Mouse (Mus musculus) heart, embryonic 16.5 days (tissue): Measurements from ENCODE around the gene Slc13a4. TPM values are rescaled to one million over a fixed set of nuclear protein-coding genes. Genes with fewer than 3 reads are reported as not detected.
A peak's percentile ranks its signal among the peaks of the same experiment; 100 is the strongest.

Experiments
- ATAC-seq: fragments of 200-750 bp; cut with Nextera tagmentation; replicated peaks from 2 replicates; pipeline ENCODE4 v1.8.0; 2017; ENCODE audit warnings: moderate number of reproducible peaks; ENCODE audit not compliant: insufficient read depth, low FRiP score; ENCODE audit errors: extremely low read depth
- H3K27ac ChIP-seq: fragments of 300-500 bp; sonication (generic); 2 replicates; pipeline ENCODE4 v1.5.1; 2014; ENCODE audit warnings: mild to moderate bottlenecking, low read length, control low read depth, moderate library complexity
- H3K27me3 ChIP-seq: fragments of 300-500 bp; sonication (generic); 2 replicates; pipeline ENCODE4 v1.6.1; 2014; ENCODE audit warnings: low read length, mixed read lengths; ENCODE audit not compliant: control insufficient read depth, insufficient read depth
- H3K36me3 ChIP-seq: fragments of 300-500 bp; sonication (generic); 2 replicates; pipeline ENCODE4 v1.6.1; 2014; ENCODE audit not compliant: control insufficient read depth, insufficient read depth
- H3K4me1 ChIP-seq: fragments of 300-500 bp; sonication (generic); 2 replicates; pipeline ENCODE4 v1.6.1; 2014; ENCODE audit warnings: low read length, mixed read lengths; ENCODE audit not compliant: control insufficient read depth, insufficient read depth
- H3K4me2 ChIP-seq: fragments of 300-500 bp; sonication (generic); 2 replicates; pipeline ENCODE4 v1.6.1; 2014; ENCODE audit warnings: low read depth, mild to moderate bottlenecking, control low read depth, low read length
- H3K4me3 ChIP-seq: fragments of 300-500 bp; sonication (generic); 2 replicates; pipeline ENCODE4 v1.5.1; 2014; ENCODE audit warnings: mild to moderate bottlenecking, control low read depth, low read length
- H3K9ac ChIP-seq: fragments of 300-500 bp; sonication (generic); 2 replicates; pipeline ENCODE4 v1.6.1; 2014; ENCODE audit warnings: low read length, control low read depth
- H3K9me3 ChIP-seq: fragments of 300-500 bp; sonication (generic); replicated peaks from 2 replicates; pipeline ENCODE4 v1.6.1; 2016; ENCODE audit warnings: low read length; ENCODE audit not compliant: control insufficient read depth
- WGBS: fragments of 180-500 bp; shearing (Covaris S2); extraction: QIAGEN DNeasy Blood & Tissue Kit; methylation state at CpG from one replicate; pipeline ENCODE4 v1.1.7; 2014; 5-methylcytosine and 5-hydroxymethylcytosine counted together
- polyA plus RNA-seq: library from polyadenylated mRNA; unstranded; fragments of >200 nt; fragmentation: Nextera tagmentation; extraction: Ambion mirVana; gene quantifications from 2 replicates; pipeline ENCODE4 v1.2.1, GENCODE M21; 2015

Gene Slc13a4
- polyA plus RNA-seq, 1 experiment from 2014 or later: 0.54 TPM

- Histone ChIP-seq H3K9ac (no peak overlapping the region), H3K27me3 (no peaks in the 10 kb centered on the region), H3K4me2 (no peak overlapping the region), H3K36me3 (no peaks in the 10 kb centered on the region), H3K4me3 (no peak overlapping the region), H3K27ac (peak overlapping the region; percentile 20; the same call in 1 of the 2 replicates), H3K4me1 (peaks cover 20% of the 10 kb centered on the region), H3K9me3 (no peaks in the 10 kb centered on the region)
- 52% methylated on average over 2 of the region's 2 CpGs for WGBS
- 0 out of 2 replicates have a peak, but pooled peaks have one; percentile 30 for ATAC-seq
Measured at GRCm38 (mm10) chr6:35297001-35297400, 10.9 kb downstream of the Slc13a4 start.

- no peak for ATAC-seq
- H3K9me3 ChIP-seq: no peaks in the 10 kb centered on the region
Measured at GRCm38 (mm10) chr6:35294964-35295363, 13.0 kb downstream of the Slc13a4 start.

GRCm38 (mm10) chr6:35289676-35290075, 18.3 kb downstream of the Slc13a4 start:
- Histone ChIP-seq H3K27me3 (no peaks in the 10 kb centered on the region), H3K4me3 (no peak overlapping the region), H3K4me2 (no peak overlapping the region), H3K4me1 (peaks cover 17% of the 10 kb centered on the region), H3K9ac (no peak overlapping the region), H3K36me3 (no peaks in the 10 kb centered on the region), H3K9me3 (no peaks in the 10 kb centered on the region), H3K27ac (no peak overlapping the region)
- 88% methylated on average over 8 of the region's 8 CpGs for WGBS
- no peak for ATAC-seq

More at GRCm38 (mm10) chr6:35294964-35295363, 13.0 kb downstream of the Slc13a4 start:
- H3K9ac ChIP-seq: no peak overlapping the region
- peaks cover 20% of the 10 kb centered on the region for H3K4me1 ChIP-seq
- no peak overlapping the region for H3K4me2 ChIP-seq
- H3K4me3 ChIP-seq: no peak overlapping the region
- no peak overlapping the region for H3K27ac ChIP-seq
- H3K27me3 ChIP-seq: no peaks in the 10 kb centered on the region
- 68% methylated on average over 2 of the region's 2 CpGs for WGBS
- no peaks in the 10 kb centered on the region for H3K36me3 ChIP-seq

- no peak for ATAC-seq
- no peak overlapping the region for H3K4me3 ChIP-seq
- no peaks in the 10 kb centered on the region for H3K36me3 ChIP-seq
- no peaks in the 10 kb centered on the region for H3K27me3 ChIP-seq
- WGBS: 69% methylated on average over 7 of the region's 7 CpGs
- H3K4me2 ChIP-seq: peak overlapping the region; percentile 46
- H3K27ac ChIP-seq: peak overlapping the region; percentile 83
- H3K4me1 ChIP-seq: peaks cover 17% of the 10 kb centered on the region
- no peak overlapping the region for H3K9ac ChIP-seq
- no peaks in the 10 kb centered on the region for H3K9me3 ChIP-seq
Measured at GRCm38 (mm10) chr6:35288920-35289319, 19.0 kb downstream of the Slc13a4 start.

GRCm38 (mm10) chr6:35288114-35288761, 19.7 kb downstream of the Slc13a4 start:
- Histone ChIP-seq H3K4me2 (peak overlapping the region; percentile 46), H3K27ac (peak overlapping the region; percentile 83)
- 29% methylated on average over 11 of the region's 11 CpGs for WGBS

GRCm38 (mm10) chr6:35279306-35279705, 28.6 kb downstream of the Slc13a4 start:
- no peak overlapping the region for H3K9ac ChIP-seq
- H3K36me3 ChIP-seq: no peaks in the 10 kb centered on the region
- no peak for ATAC-seq
- H3K27ac ChIP-seq: no peak overlapping the region
- H3K4me2 ChIP-seq: no peak overlapping the region
- H3K4me3 ChIP-seq: no peak overlapping the region
- H3K4me1 ChIP-seq: peaks cover 5% of the 10 kb centered on the region
- H3K27me3 ChIP-seq: no peaks in the 10 kb centered on the region
- H3K9me3 ChIP-seq: no peaks in the 10 kb centered on the region
- 74% methylated on average over 10 of the region's 10 CpGs for WGBS

More at GRCm38 (mm10) chr6:35288114-35288761, 19.7 kb downstream of the Slc13a4 start:
- Histone ChIP-seq H3K36me3 (no peaks in the 10 kb centered on the region), H3K9me3 (no peaks in the 10 kb centered on the region), H3K4me3 (no peak overlapping the region), H3K9ac (peak overlapping the region; percentile 32; the same call in 1 of the 2 replicates), H3K4me1 (peaks cover 17% of the 10 kb centered on the region), H3K27me3 (no peaks in the 10 kb centered on the region)
- peak; percentile 69 for ATAC-seq

GRCm38 (mm10) chr6:35277903-35278587, 29.9 kb downstream of the Slc13a4 start:
- no peaks in the 10 kb centered on the region for H3K36me3 ChIP-seq
- no peaks in the 10 kb centered on the region for H3K27me3 ChIP-seq
- peaks cover 9% of the 10 kb centered on the region for H3K4me1 ChIP-seq
- no peak for ATAC-seq
- no peak overlapping the region for H3K27ac ChIP-seq
- H3K9me3 ChIP-seq: no peaks in the 10 kb centered on the region
- H3K4me3 ChIP-seq: no peak overlapping the region
- H3K4me2 ChIP-seq: no peak overlapping the region
- WGBS: 41% methylated on average over 10 of the region's 10 CpGs
- no peak overlapping the region for H3K9ac ChIP-seq

- Histone ChIP-seq H3K4me1 (peaks cover 9% of the 10 kb centered on the region), H3K27ac (no peak overlapping the region), H3K9me3 (no peaks in the 10 kb centered on the region), H3K9ac (no peak overlapping the region), H3K27me3 (no peaks in the 10 kb centered on the region), H3K36me3 (no peaks in the 10 kb centered on the region), H3K4me3 (no peak overlapping the region), H3K4me2 (no peak overlapping the region)
- WGBS: 63% methylated on average over 11 of the region's 11 CpGs
- no peak; the same call in 1 of the 2 replicates for ATAC-seq
Measured at GRCm38 (mm10) chr6:35273391-35274082, 34.4 kb downstream of the Slc13a4 start.
